Mouse (Mus musculus): ENCODE results near the gene Il18bp. TPM values are rescaled to one million over a fixed set of nuclear protein-coding genes. Genes with fewer than 3 reads are reported as not detected.
A peak's percentile ranks its signal among the peaks of the same experiment; 100 is the strongest.

The Il18bp gene
- total and polyA plus RNA-seq, 3 experiments, result 1.0 to 1.8 TPM; not detected in 1

DNA sequence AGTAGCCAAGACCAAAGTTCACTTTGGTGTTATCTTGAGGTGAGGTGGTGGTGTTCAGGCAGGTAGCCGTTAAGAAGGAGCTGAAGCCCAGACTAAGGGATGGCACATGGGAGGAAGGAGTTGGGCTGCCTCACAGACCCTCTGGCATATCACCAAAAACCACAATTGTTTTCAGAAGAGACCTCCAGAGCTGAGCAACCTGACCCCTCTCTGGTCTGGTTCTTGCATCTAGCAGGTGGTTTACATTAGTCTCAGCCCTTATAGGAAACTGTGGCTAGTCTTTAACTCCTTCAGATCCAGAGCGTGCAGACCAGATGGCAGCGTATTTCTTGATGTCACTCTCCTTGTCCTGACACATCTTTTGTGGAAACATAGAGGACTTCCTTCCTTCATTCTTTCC is 44.8 kb downstream of the Il18bp start:
- peaks cover 5 to 11% of the 10 kb centered on the region in 2 experiments; a peak in 3 of 4 replicates for H3K4me1 ChIP-seq (ENCODE audit: control insufficient read depth in 1 of 2, insufficient read depth in 2 of 2, low read length in 2 of 2)
- no peak for DNase-seq (ENCODE audit: low read depth, low spot score)
- peaks cover 36% of the 10 kb centered on the region for H3K79me2 ChIP-seq (ENCODE audit: control insufficient read depth, insufficient read depth, low read length, poor library complexity)
- no peak for TF ChIP-seq TCF12 (IDR thresholded peaks at IDR 0.05; ENCODE audit: low read depth, low read length)
- TF ChIP-seq KAT2A (conservative IDR thresholded peaks at IDR 0.05; ENCODE audit: low read depth, low read length), result no peak
- TF ChIP-seq MYB (IDR thresholded peaks at IDR 0.05; ENCODE audit: low read depth, low read length), result no peak
- no peak overlapping the region for H3K27ac ChIP-seq (ENCODE audit: control insufficient read depth, low read depth, low read length)
- H3K4me3 ChIP-seq (ENCODE audit: control insufficient read depth in 1 of 2, insufficient read depth in 1 of 2, low read depth in 2 of 2, low read length in 2 of 2), result no peak overlapping the region
- H3K9ac ChIP-seq (ENCODE audit: control insufficient read depth, low read depth, low read length, poor library complexity, severe bottlenecking), result no peak overlapping the region
- no peaks in the 10 kb centered on the region for H3K27me3 ChIP-seq (ENCODE audit: control insufficient read depth in 1 of 2, insufficient read depth in 2 of 2, low read length in 2 of 2)
- H3K36me3 ChIP-seq (ENCODE audit: control insufficient read depth in 1 of 2, insufficient read depth in 2 of 2, low read length in 2 of 2), result peaks cover 2 to 6% of the 10 kb centered on the region in 2 experiments
- H3K9me3 ChIP-seq (replicated peaks; ENCODE audit: insufficient read depth, low read length), result no peaks in the 10 kb centered on the region

DNA sequence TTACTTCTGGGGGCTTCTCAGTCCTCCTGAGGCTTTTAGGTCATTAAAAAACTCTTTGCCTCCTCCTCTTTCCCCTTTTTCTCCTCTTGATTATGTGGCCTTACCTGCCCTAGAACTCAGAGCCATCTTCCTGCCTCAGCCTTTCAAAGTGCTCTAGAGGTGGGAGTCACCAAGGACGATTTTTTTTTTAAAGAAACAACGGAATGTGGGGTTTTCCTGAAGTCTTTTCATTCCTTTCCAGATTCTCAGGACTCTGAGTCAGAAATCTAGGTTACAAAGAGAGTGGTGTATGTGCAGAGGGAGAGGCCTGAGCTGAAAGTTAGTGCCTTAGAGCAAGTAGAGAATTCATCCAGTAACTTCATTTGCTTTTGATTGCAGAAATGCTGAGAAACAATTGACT is 46.8 kb downstream of the Il18bp start:
- Histone ChIP-seq H3K27ac (ENCODE audit: control insufficient read depth, low read depth, low read length) (peak overlapping the region; percentile 91), H3K9ac (ENCODE audit: control insufficient read depth, low read depth, low read length, poor library complexity, severe bottlenecking) (peak overlapping the region; percentile 95), H3K27me3 (ENCODE audit: control insufficient read depth in 1 of 2, insufficient read depth in 2 of 2, low read length in 2 of 2) (no peaks in the 10 kb centered on the region), H3K4me1 (ENCODE audit: control insufficient read depth in 1 of 2, insufficient read depth in 2 of 2, low read length in 2 of 2) (peaks cover 5 to 13% of the 10 kb centered on the region in 2 experiments; a peak in 3 of 4 replicates), H3K9me3 (replicated peaks; ENCODE audit: insufficient read depth, low read length) (no peaks in the 10 kb centered on the region), H3K79me2 (ENCODE audit: control insufficient read depth, insufficient read depth, low read length, poor library complexity) (peaks cover 39% of the 10 kb centered on the region), H3K4me3 (ENCODE audit: control insufficient read depth in 1 of 2, insufficient read depth in 1 of 2, low read depth in 2 of 2, low read length in 2 of 2) (peak overlapping the region; percentile 80 to 88), H3K36me3 (ENCODE audit: control insufficient read depth in 1 of 2, insufficient read depth in 2 of 2, low read length in 2 of 2) (peaks cover 4 to 6% of the 10 kb centered on the region in 2 experiments; a peak in 3 of 4 replicates)
- DNase-seq (ENCODE audit: low read depth, low spot score), result no peak
- TF ChIP-seq GATA1 (IDR thresholded peaks at IDR 0.05; ENCODE audit: low read depth, low read length) (no peak), MXI1 (IDR thresholded peaks at IDR 0.05; ENCODE audit: low read depth, low read length) (no peak), TAL1 (IDR thresholded peaks at IDR 0.05; ENCODE audit: low read length) (no peak), POLR2A (IDR thresholded peaks at IDR 0.05; ENCODE audit: control insufficient read depth in 1 of 2, insufficient read depth in 1 of 2, low read depth in 1 of 2, low read length in 2 of 2, poor library complexity in 1 of 2) (no peak), CHD2 (IDR thresholded peaks at IDR 0.05; ENCODE audit: low read length) (no peak), GABPA (IDR thresholded peaks at IDR 0.05; ENCODE audit: low read depth, low read length) (no peak)

DNA sequence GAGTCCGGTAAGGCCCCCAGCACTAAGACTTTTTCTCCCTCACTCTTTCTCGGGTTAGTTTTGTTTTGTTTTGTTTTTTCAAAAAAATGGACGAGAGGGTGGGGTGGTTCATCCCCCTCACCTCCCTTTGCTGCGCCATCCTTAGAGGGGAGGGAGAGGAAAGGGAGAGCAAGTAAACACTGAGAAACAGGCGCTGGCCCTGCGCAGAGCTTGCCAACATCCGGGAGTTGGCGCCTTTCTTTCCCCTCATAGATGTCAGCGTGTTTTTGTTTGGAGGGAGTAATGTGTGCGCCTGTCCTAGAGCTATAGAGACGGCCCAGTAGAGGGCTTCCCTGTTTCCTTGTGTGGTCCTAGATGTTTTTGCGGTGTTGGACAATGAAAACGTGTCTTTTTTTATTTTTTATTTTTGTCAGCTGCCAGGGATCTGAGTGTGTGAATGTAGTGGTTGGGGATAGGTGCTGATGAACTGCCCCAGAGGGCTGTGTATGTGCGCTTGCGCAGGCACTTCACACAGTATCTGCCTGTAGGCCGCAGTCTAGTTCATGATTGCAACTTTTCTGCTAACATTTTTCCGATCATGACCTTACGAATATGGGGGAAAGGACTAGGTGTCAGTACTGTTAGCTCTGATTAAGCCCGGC is 47.5 kb downstream of the Il18bp start:
- peak; percentile 85 for DNase-seq (ENCODE audit: low read depth, low spot score)
- Histone ChIP-seq H3K4me1 (ENCODE audit: control insufficient read depth in 1 of 2, insufficient read depth in 2 of 2, low read length in 2 of 2) (peaks cover 6 to 13% of the 10 kb centered on the region in 2 experiments; a peak in 3 of 4 replicates), H3K4me3 (ENCODE audit: control insufficient read depth in 1 of 2, insufficient read depth in 1 of 2, low read depth in 2 of 2, low read length in 2 of 2) (peak overlapping the region; percentile 80 to 88), H3K9me3 (replicated peaks; ENCODE audit: insufficient read depth, low read length) (no peaks in the 10 kb centered on the region), H3K36me3 (ENCODE audit: control insufficient read depth in 1 of 2, insufficient read depth in 2 of 2, low read length in 2 of 2) (peaks cover 4 to 12% of the 10 kb centered on the region in 2 experiments; a peak in 3 of 4 replicates), H3K79me2 (ENCODE audit: control insufficient read depth, insufficient read depth, low read length, poor library complexity) (peaks cover 40% of the 10 kb centered on the region), H3K9ac (ENCODE audit: control insufficient read depth, low read depth, low read length, poor library complexity, severe bottlenecking) (peak overlapping the region; percentile 95), H3K27me3 (ENCODE audit: control insufficient read depth in 1 of 2, insufficient read depth in 2 of 2, low read length in 2 of 2) (no peaks in the 10 kb centered on the region), H3K27ac (ENCODE audit: control insufficient read depth, low read depth, low read length) (peak overlapping the region; percentile 91)
- TF ChIP-seq SIN3A (IDR thresholded peaks at IDR 0.05; ENCODE audit: low read length), result peak; percentile 11; the same call in 1 of the 2 replicates
- TF ChIP-seq NRF1 (IDR thresholded peaks at IDR 0.05; ENCODE audit: insufficient read depth, low read depth, low read length, poor library complexity, severe bottlenecking), result peak; percentile 80
- peak; percentile 10; the same call in 1 of the 2 replicates for TF ChIP-seq MAZ (IDR thresholded peaks at IDR 0.05; ENCODE audit: low read depth, low read length)
- TF ChIP-seq MXI1 (IDR thresholded peaks at IDR 0.05; ENCODE audit: low read depth, low read length), result peak; percentile 53; the same call in 1 of the 2 replicates
- TF ChIP-seq TCF12 (IDR thresholded peaks at IDR 0.05; ENCODE audit: low read depth, low read length), result no peak
